Mouse (Mus musculus): Measurements from ENCODE around the gene Mllt10.

DNA sequence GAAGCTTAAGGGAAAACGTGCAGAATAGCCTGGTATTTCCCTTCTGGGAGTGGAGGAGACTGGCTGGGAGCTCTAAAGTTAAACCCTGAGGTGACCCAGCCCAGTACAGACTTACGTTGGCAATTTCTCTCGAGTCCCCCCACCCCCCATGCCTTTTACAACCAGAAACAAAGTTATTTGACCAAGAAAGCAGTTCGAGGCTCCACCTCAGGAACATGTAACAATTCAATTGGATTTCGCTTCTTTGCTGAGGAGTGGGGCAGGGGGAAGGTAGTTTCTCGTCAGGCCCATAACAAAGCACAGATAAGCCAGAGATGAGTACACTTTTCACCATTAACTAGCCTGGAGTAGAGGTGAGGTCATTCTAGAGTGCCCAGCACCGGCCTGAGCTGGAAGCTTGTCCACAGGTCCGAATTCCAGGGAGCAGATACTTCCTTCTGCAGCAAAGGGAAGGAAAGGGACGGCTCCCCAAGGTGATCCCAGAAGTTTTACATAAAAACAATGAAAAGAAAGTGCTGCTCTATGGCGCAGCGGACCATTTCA is 5.7 kb upstream of the Mllt10 start:
- no peak for TF ChIP-seq CTCF (IDR thresholded peaks at IDR 0.05; ENCODE audit: low read depth)
- no peak for TF ChIP-seq EP300 (optimal IDR thresholded peaks at IDR 0.05)
